Mouse (Mus musculus) layer of hippocampus, adult 2 months (tissue): ENCODE results near the gene Hexb. TPM values are rescaled to one million over a fixed set of nuclear protein-coding genes. Genes with fewer than 3 reads are reported as not detected.

ENCODE experiments used
- DNase-seq, 2 experiments: peaks; one replicate each; pipeline ENCODE4 v3.0.0; 2022; ENCODE audit warnings: low spot score in 2 of 2
- H3K27ac ChIP-seq: fragments of 200-600 bp; 2 replicates; pipeline ENCODE4 v1.8.1; 2022
- H3K4me3 ChIP-seq: fragments of 200-600 bp; 2 replicates; pipeline ENCODE4 v1.8.1; 2022; ENCODE audit warnings: mild to moderate bottlenecking
- CTCF ChIP-seq: fragments of 200-600 bp; conservative IDR thresholded peaks from 2 replicates; pipeline ENCODE4 v1.8.1; 2022; ENCODE audit warnings: antibody characterized with exemption, mild to moderate bottlenecking, moderate library complexity
- long read RNA-seq, 2 experiments: library from polyadenylated mRNA; stranded (forward); transcript quantifications; one replicate each; pipeline ENCODE4 v2.0.0; 2021; ENCODE audit warnings: borderline mapping rate in 2 of 2
- total RNA-seq, 2 experiments: library from RNA; stranded (reverse); gene quantifications; 2 replicates each; pipeline ENCODE4 v1.2.3; 2021

The Hexb gene
- 100 to 1,000 TPM; 118 to 124 TPM for total RNA-seq
- long read RNA-seq, experiment 1, transcript Hexb-201 (14 exons, 1,905 nt): major isoform, 129 of 144 reads
- long read RNA-seq, experiment 1, partial matches to known transcripts: 4 of 144 reads
- long read RNA-seq, experiment 1, other reads (novel, unspliced or antisense): 11 of 144 reads
- long read RNA-seq, experiment 2, transcript Hexb-201 (14 exons, 1,905 nt): major isoform, 185 of 200 reads
- long read RNA-seq, experiment 2, partial matches to known transcripts: 5 of 200 reads
- long read RNA-seq, experiment 2, other reads (novel, unspliced or antisense): 10 of 200 reads

DNA sequence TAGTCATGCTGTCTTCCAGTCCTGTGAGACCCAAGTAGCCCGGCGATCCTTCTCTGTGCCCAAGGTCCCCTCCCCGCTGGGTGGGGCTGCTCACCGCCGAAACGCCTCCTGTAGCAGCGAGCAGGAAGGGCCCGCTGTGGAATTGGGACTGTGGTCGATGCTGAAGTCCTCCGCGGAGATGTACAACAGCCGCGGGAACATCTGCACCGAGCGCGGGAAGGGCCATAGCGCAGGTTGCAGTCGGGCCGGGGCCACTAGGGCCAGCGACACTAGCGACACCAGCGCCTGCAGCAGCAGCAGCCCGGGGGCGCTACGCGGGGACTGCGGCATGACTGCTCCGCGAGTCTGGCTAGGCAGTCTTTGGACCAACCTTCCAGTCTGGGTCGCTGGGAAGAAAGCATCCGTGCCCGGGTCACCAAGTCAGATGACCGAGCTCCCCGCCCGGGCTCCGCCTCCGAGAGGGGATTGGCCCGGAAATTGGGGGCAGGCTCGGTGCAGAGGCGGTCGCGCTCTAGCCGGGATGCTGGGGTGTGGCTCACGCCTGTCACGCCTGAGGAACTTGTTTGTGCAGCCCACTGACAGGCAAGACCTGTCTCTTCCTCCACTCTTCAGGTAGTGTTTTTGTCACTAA, at the start of gene Hexb:
Hexb (minus strand) TSS at position 426 of the 631 bp plus-strand sequence.
- peak; percentile 53 for TF ChIP-seq CTCF
- H3K4me3 ChIP-seq: peak within 1 kb of the TSS; percentile 83
- peak within 1 kb of the TSS; percentile 87 for H3K27ac ChIP-seq
- DNase-seq: peak; percentile 88 to 91

DNA sequence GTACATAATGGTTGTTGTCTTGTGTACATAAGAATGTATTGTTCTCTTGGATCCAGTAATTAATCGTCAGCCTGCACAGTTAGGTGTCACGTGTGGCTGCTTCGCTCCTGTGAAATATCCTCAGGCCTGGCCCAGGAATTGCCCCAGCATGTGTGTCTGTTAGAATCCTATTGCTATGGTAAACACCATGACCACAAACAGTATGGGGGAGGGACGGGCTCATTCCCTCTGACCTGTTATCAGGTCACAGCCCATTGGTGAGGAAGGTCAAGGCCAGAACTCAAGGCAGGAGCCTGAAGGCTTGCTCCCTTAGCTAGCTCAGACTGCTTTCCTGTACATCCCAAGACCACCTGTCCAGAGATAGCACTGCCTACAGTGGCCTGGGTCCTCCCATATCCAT, 49.6 kb upstream of the Hexb start:
- Histone ChIP-seq H3K27ac (peak overlapping the region; percentile 99), H3K4me3 (peak overlapping the region; percentile 98)
- no peak for DNase-seq
- no peak for TF ChIP-seq CTCF

DNA sequence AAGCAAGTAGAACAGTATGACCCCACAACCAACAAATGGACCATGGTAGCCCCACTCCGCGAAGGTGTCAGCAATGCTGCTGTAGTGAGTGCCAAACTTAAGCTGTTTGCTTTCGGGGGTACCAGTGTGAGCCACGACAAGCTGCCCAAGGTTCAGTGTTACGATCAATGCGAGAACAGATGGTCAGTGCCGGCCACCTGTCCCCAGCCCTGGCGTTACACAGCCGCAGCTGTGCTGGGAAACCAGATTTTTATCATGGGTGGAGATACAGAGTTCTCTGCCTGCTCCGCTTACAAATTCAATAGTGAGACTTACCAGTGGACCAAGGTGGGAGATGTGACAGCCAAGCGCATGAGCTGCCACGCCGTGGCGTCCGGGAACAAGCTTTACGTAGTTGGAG, 48.1 kb upstream of the Hexb start:
- no peak for DNase-seq
- no peak for TF ChIP-seq CTCF
- peak overlapping the region; percentile 98 for H3K4me3 ChIP-seq
- H3K27ac ChIP-seq: peak overlapping the region; percentile 99

DNA sequence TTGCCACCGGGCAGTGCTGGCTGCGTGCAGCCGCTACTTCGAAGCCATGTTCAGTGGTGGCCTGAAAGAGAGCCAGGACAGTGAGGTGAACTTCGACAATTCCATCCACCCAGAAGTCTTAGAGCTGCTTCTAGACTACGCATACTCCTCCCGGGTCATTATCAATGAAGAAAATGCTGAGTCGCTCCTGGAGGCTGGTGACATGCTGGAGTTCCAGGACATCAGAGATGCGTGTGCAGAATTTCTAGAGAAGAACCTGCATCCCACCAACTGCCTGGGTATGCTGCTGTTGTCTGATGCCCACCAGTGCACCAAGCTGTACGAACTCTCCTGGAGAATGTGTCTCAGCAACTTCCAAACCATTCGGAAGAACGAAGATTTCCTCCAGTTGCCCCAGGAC, 47.0 kb upstream of the Hexb start:
- Histone ChIP-seq H3K27ac (peak overlapping the region; percentile 99), H3K4me3 (peak overlapping the region; percentile 98)
- TF ChIP-seq CTCF: no peak
- no peak for DNase-seq

DNA sequence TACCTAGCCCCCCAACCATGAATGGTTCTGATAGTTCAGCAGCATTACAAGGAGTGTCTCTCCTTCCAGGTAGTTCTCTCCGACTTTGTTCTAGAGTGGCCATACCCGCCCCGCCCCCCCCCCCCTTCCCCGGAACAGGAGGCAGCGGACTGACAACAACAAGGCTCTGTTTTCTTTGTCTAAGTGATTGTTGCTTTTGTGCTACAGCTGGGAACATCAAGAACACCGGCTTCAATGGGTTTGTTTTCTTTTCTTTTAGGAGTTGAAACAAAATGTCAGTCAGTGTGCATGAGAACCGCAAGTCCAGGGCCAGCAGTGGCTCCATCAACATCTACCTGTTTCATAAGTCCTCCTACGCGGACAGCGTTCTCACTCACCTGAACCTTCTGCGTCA, 46.6 kb upstream of the Hexb start:
- peak overlapping the region; percentile 98 for H3K4me3 ChIP-seq
- DNase-seq: no peak
- TF ChIP-seq CTCF: no peak
- peak overlapping the region; percentile 99 for H3K27ac ChIP-seq

DNA sequence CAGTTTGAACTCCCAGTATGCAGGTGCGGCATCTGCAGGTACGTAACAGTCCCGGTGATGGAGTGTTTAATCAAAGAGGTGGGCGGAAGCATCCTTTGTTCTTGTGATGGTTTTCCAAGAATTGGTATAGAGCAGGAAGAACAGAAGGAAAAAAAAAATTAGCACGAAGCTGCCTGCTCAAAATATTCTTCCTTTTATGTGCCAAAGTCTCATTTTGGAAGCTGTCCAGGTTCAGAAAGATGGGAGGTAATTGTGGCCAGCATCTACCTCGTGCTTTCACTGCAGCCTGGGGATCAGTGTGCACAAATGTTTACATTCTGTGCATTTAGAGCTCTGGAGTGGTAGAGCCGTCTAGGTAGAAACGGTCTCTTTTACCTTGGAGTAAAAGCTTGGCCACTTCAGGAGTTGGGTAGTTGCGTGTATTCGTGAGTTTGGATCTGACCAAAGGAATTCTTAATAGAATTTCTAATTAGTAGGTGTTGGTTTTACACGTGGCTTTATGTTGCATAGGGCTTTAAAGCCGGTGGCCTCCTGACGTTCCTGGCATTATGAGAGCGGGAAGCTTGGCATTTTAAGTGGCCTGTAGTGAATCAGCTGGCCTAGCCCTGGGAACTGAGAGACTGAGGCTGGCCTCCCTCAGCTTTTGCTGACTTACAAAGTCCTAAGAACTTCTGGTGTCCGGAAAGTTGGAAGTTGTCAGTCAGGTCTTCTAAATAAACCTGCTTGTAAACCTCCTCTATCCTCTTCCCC, 46.0 kb upstream of the Hexb start:
- no peak for DNase-seq
- Histone ChIP-seq H3K27ac (peak overlapping the region; percentile 99), H3K4me3 (peak overlapping the region; percentile 98)
- no peak for TF ChIP-seq CTCF

DNA sequence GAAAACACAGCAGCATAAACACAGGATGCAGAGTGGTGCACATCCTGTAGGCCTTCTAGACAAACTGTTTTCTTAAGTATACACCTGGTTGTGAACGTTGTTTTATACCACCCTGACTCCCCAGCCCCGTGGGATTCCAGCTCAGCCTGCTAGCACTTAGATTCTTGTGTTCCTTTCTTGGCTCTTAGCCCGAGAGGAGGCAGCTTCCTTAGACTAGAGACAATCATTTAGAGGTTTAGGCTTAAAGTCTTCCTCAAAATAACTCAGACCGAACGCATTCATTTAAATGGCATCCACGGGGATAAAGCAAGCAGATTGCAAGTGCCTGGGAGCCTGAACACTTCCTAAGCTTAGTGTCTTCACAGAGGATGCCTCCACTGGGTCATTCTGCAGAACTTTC, 44.6 kb upstream of the Hexb start:
- TF ChIP-seq CTCF: no peak
- DNase-seq: no peak
- peak overlapping the region; percentile 98 for H3K4me3 ChIP-seq
- H3K27ac ChIP-seq: peak overlapping the region; percentile 99

DNA sequence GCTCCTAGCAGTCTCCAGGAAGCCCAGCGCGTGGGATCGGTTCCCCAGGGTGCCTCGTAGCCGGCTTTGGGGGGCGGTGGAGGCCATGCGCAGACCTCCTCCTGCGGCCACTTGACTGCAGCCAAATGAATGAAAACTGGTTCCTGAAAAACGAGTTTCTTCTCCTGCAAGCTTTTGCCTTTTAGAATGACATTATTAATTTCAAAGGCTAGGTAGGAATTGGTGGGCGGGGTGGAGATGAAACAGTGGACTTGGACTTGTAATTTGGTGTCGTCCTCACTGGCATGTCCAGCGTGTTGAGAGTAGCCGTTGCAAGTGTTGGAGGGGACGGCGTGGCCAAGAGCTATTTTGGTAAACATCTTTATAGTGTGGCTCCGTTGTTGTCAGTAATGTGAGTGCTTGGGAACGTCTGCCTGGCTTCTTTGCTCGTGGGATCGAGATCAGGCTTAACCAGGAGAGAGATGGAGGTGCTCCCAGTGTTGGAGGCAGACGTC, 43.7 kb upstream of the Hexb start:
- no peak for TF ChIP-seq CTCF
- Histone ChIP-seq H3K27ac (peak overlapping the region; percentile 99), H3K4me3 (peak overlapping the region; percentile 98)
- no peak for DNase-seq

DNA sequence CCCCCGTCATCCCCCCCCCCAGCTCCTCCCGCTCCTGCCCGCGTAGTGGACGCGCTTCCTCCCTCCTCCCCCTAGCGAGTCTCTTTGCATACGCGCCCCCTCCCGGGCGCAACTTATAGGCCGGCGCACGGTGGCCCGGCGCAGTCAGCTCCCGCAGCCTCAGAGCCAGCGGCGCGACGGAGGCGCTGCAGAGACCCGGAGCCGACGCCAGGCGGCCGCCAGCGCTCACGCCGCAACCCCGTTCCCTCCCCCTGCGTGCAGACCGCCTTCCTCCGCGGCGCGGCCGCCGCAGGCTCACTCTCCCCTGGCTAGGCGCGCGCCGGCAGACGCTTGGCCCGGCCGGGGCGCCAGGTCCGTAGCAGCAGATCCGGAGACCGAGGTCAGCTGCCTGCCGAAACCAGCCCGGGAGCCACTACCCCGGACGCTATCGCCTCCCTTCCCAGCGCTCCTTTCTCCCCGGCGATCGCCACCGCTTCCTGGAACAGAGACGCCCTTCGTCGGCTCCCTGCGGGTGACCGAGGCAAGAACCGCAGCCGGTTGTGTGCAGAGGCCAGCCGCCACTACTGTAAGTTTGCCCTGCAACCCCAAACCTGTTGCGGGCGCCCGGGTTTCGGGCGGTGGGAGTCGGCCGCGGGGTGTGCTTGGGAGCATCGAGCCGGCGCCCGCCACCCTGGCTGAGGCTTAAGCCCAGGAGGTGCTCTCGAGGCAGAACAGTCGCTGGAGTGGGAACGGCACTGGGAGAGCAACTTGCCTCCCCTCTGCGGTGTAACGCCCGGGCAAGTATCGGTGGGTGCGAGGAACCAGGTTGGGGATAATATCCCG, 43.0 kb upstream of the Hexb start, which contains the start of gene Enc1:
Enc1 (plus strand) TSS at position 141 of the 822 bp plus-strand sequence.
- Histone ChIP-seq H3K27ac (peak within 1 kb of the TSS; percentile 99), H3K4me3 (peak within 1 kb of the TSS; percentile 98)
- peak; percentile 80 for TF ChIP-seq CTCF
- peak; percentile 89 to 92 for DNase-seq

DNA sequence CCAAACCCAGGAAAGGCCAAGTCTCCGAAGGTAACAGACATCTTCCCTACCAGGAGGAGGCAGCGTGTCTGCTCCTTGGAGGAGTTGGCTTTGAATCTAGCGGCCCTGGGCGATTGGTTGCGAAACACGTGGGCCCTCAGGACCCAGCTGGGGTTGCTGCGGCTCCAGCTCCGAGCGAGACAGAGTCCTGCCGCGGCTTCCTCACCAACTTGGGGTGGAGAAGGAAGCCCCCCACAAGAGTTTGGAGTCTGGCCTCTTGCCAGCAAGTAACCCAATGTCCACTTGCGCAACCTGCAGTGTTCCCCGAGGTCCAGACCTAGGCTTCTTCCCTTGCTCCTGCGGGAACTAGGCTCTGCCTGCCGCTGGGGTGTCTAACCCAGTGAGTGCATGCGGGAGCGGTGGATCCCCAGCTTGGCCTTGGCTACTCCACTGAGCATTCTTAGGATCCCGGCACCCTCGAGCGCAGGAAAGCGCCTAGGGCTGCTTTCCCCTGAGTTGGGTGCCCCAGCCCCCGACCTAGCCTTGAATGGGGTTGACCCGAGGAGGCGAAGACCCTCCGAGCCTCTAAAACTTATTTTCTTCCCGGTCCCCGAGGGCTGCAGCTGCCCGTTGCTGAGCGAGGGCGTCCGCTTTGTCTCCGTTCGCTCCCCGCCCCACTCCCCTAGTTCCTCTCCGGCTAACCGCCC, 42.3 kb upstream of the Hexb start:
- Histone ChIP-seq H3K27ac (peak overlapping the region; percentile 99), H3K4me3 (peak overlapping the region; percentile 98)
- peak; percentile 55 for TF ChIP-seq CTCF
- peak; percentile 65 to 77 for DNase-seq

DNA sequence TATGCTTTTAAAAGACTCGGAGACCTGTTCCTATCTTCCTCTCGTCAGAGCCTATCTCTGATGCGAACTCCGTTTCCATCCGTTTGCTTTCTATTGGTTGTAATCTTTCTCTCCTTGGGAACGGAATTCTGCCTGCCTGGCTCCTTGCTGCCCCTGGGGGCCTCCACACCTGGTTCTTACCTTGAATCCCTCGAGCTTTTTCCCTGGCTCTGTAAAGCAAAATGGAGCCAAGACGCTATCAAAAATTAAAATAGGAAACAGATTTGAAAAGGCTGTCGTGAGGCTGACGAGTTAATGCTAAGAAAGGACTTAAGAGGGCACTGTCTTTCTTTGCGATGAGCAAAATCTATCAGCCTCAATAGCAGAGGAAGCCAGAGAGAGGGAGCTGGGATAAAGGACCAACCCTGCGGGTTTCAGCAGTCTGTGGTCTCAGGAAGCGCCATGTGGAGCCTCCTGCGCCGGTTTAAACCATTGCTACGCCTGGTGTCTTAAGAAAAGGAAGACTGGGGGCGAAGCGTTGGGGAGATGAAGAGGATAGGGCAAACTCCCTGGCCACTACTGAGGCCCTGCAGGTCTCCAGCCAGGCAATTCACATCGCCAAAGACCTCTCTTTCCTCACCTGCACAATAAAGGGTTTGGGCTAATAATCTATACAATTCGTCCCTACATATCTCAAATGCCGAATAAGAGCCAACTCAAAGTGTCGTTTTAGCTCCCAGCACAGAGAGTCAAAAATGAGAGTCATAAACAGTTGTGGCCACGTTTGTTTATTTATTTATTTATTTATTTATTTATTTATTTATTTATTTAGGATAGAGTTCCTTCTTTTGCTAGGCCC, 41.4 kb upstream of the Hexb start:
- TF ChIP-seq CTCF: peak; percentile 82

More for the DNA sequence above, 41.4 kb upstream of the Hexb start:
- H3K4me3 ChIP-seq: peak overlapping the region; percentile 98
- H3K27ac ChIP-seq: peak overlapping the region; percentile 99
- peak; percentile 59 to 84 for DNase-seq
